Mouse (Mus musculus) heart, postnatal 25 days (tissue): ENCODE data around the gene Mip. TPM values are rescaled to one million over a fixed set of nuclear protein-coding genes. Genes with fewer than 3 reads are reported as not detected.
A peak's percentile ranks its signal among the peaks of the same experiment; 100 is the strongest.
"Not testable (repeated sequence)": the region's sequence is repeated elsewhere in the genome, so short reads cannot be mapped to it uniquely, and the experiment has no call there.

Source experiments
- DNase-seq: peaks from one replicate; pipeline ENCODE4 v3.0.0; 2022; ENCODE audit warnings: low spot score
- intact Hi-C: fragments of 180-260 bp; cut with DNase I; formaldehyde crosslinking; loops from one replicate; pipeline ENCODE4 v1.15.1; 2025
- total RNA-seq, 2 experiments: library from RNA; stranded (reverse); gene quantifications; 2 replicates each; pipeline ENCODE4 v1.2.3; 2021

Mip gene
- not detected for total RNA-seq

- no peak for DNase-seq
- intact Hi-C loops = no loop called here
These were observed at the start of gene Mip for GRCm38 (mm10) chr10:128225538-128225937. Mip (plus strand) TSS chr10:128225838.

GRCm38 (mm10) chr10:128175996-128176755 is 49.5 kb upstream of the Mip start:
- peak; percentile 30 for DNase-seq
- intact Hi-C loops = loop anchor here (2.0 kb wide), 1 partner anchor 79 kb away; no protein-coding TSS in a partner anchor

- DNase-seq = no peak
- intact Hi-C loops = loop anchor here (2.0 kb wide), 1 partner anchor 81 kb away; no protein-coding TSS in a partner anchor
These were observed 48.3 kb upstream of the Mip start for GRCm38 (mm10) chr10:128177316-128177715.

- intact Hi-C loops = no loop called here
- DNase-seq = peak; percentile 47
These were observed 45.6 kb upstream of the Mip start, which contains the start of gene Rbms2 for GRCm38 (mm10) chr10:128179989-128180388. Rbms2 (minus strand) TSS chr10:128180297.

DNA sequence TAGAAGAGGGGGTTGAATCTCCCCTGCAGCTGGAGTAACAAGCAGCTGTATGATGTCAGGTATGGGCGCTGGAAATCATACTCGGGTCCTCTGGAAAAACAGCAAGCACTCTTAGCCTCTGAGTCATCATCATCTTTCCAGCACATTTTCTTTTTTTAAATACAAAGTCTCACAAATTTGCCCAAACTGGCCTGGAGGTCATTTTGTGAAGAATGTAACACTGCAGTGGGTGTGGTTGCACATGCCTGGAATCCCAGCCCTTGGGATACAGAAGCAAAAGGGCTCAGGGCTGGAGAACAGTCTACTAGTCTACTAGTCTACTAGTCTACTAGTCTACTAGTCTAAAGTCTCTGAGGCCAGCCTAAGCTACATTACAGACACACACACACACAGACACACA is 41.3 kb upstream of the Mip start:
- intact Hi-C loops = no loop called here
- no peak for DNase-seq

DNA sequence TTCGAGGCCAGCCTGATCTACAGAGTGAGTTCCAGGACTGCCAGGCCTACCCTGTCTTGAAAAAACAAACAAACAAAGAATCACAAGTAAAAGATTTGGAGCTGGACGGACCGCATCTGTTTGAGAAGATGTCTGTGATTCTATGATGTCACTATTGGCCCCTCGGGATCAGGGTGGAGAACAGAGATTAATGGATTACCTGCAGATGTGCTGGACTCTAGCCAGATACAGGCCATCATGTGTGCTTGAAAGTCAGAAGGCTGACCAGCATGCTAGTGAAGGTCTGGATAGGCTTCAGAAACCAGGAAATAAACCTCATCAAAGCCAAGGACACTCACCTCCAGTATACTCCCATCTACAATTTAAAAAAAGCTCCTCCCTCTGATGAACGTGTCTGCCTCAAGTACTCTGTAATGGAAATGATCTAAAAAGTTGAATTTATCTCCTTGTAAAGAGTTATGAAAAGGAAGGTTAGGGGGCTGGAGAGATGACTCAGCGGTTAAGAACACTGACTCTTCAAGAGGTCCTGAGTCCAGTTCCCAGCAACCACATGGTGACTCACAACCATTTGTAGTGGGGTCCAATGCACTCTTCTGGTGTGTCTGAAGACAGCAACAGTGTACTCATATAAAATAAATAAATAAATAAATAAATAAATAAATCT is 40.2 kb upstream of the Mip start:
- no peak for DNase-seq
- intact Hi-C loops = loop anchor here (5.0 kb wide), 1 partner anchor 228 kb away; no protein-coding TSS in a partner anchor

- intact Hi-C loops = loop anchor here (2.0 to 5.0 kb wide), 2 partner anchors 37 to 229 kb away; no protein-coding TSS in a partner anchor
- DNase-seq = peak; percentile 29
These were observed 39.7 kb upstream of the Mip start for GRCm38 (mm10) chr10:128185959-128186358.

GRCm38 (mm10) chr10:128187181-128187605 is 38.4 kb upstream of the Mip start:
- intact Hi-C loops = loop anchor here (2.0 to 5.0 kb wide), 2 partner anchors 38 to 230 kb away; no protein-coding TSS in a partner anchor
- no peak for DNase-seq

DNA sequence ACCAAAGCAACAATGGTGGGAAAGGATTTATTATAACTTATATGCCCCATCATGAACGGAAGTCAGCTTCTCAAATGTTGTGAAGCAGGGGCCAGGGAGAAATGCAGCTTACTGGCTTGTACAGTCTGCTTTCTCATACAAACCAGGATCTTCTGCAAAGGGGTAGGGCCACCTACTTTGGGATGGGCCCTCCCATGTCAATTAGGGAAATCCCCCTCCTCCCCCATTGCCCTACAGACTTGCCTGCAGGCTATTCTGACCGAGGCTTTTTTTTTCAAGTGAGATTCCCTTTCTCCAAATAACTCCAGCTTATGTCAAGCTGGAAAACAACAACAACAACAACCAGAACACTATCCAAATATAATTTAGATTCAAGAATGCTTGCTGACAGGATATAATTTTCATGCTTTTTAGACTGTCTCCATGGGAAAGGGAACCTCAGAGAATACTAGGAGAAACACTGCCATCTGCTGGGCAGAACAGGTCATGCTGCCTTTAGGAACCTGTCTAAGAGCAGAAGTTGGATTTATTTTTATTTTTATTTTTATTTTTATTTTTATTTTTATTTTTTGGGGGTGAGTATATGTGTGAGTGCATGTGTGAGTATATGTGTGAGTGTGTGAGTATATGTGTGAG is 37.3 kb upstream of the Mip start:
- DNase-seq = no peak
- intact Hi-C loops = loop anchor here (1.0 to 5.0 kb wide), 3 partner anchors 48 to 231 kb away; partner anchors contain the start of gene Baz2a

DNA sequence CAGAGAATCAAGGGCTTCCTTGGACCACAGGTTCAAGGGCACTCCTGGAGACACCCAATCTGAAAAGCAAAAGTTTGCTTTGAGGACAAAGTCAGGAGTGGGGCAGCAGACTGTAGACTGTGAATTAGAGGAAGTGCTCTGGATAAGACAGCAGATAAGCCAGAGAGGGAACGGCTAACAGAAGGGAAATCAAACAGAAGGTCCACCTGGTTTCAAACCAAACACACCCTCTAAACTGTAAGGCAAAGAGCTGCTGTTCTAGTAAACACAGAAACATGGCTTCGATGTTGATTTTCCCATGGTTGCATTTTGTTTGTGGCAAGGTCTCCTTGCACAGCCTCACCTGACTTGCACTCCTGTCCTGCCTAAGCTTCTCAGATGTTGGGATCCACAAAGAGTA is 34.2 kb upstream of the Mip start:
- intact Hi-C loops = no loop called here
- DNase-seq = no peak

DNA sequence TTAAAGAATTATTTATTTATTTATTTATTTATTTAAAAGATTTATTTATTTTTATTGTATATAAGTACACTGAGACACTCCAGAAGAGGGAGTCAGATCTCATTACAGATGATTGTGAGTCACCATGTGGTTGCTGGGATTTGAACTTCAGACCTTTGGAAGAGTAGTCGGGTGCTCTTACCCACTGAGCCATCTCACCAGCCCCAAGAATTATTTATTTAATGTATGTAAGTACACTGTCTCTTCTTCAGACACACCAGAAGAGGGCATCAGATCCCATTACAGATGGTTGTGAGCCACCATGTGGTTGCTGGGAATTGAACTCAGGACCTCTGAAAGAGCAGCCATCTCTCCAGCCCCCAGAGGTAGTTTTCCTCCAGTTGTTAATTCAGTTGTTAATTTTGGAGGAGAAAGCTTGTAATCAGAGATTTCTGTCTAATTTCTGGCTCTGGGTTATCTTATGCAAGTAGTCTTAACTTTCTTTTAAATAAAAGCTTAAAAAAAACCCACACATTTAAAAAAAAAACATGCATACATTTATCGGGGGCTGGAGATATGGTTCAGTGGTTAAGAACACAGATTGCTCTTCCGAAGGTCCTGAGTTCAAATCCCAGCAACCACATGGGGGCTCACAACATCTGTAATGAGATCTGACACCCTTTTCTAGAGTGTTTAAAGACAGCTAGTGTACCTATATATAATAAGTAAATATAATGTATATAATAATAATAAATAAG is 33.4 kb upstream of the Mip start:
- intact Hi-C loops, DNase-seq: not testable (repeated sequence)

DNA sequence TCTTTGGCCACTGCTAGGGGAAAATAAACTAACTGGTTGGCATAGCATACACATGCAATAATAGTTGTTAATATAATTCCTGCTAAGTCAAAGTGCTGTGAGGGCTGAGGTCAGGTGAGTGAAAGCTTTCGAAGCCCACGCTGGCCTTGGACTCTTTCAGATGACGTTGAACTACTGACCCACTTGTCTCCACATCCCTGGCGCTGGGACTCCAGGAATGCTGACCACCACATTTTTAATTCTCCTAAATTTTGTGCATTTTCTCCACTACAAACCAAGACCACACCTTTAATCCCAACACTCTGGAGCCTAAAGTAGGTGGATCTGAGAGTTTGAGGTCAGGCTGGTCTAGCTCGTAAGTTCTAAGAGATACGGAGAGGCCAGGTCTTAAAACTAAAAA is 32.5 kb upstream of the Mip start:
- intact Hi-C loops = no loop called here
- DNase-seq = no peak

GRCm38 (mm10) chr10:128194024-128194550 is 31.6 kb upstream of the Mip start, which contains the start of gene Gls2:
Gls2 (plus strand) TSS chr10:128194457.
- peak; percentile 95 for DNase-seq
- intact Hi-C loops = no loop called here

DNA sequence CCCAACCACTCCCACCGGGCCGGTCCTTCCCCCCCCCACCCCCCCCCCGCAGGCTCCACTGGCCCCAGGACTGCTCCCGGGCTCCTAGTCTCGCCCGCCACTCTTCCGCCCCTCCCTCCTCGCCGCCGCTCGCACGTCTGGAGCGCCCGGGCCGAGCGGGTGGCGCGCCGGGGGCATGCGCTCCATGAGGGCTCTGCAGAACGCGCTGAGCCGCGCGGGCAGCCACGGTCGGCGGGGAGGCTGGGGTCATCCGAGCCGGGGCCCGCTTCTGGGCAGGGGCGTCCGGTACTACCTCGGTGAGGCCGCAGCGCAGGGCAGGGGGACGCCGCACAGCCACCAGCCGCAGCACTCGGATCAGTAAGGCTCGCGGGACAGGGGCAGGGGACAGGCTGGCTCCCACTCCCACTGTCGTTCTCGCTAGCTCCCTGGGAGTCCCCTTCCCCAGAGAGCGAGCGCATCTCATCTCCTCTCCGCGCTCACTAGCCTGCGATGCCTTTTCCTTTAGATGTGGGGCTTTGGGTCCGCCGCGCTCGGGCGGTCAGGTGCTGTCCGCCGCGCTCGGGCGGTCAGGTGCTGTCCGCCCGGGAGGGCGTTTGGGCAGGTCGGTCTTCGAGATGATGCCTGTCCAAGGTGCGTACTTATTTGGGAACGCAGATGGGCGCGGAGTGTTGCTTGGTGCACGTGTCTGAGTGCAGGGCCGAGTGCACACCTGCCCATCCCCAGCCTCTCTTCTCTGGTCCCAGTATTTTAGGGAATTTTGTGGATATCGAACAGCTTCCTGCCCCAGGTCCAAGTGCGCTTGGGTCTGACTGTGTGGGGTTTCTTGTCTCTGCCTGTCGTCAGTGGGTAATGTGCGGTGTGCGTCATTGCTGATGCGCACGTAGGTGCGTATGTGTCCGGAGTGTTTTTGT is 30.8 kb upstream of the Mip start:
- intact Hi-C loops = no loop called here
- DNase-seq = no peak

- intact Hi-C loops = no loop called here
- DNase-seq = no peak
These were observed 23.8 kb upstream of the Mip start for GRCm38 (mm10) chr10:128201856-128202255.

DNA sequence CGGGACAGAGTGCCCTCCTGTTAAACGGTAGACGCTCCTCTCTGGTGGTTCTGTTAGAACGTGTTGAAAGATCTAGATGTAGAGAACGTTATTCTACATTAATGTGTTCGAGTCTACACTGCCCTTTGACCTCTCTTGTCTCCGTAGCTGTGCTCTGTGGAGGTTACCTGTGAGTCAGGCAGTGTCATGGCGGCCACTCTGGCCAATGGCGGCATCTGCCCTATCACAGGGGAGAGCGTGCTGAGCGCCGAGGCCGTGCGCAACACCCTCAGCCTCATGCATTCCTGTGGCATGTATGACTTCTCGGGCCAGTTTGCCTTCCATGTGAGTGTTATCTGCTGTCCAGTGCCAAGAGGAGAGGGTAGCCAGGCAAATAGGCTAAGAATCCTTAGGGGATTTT is 20.7 kb upstream of the Mip start:
- DNase-seq = no peak
- intact Hi-C loops = no loop called here

DNA sequence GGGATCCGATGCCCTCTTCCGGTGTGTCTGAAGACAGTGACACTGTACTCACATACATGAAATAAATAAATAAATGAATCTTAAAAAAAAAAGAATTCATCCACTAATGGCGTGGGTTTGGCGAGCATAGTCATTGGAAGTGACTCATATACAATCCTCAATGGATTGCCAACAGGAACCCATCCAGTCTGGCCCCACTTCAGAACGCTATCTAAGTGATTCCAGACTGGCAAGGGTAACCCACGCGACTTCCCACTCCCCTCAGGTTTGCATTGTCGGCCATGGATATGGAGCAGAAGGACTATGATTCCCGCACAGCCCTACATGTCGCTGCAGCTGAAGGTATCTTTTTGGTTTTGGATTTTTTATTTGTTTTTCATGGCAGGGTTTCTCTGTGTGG is 17.3 kb upstream of the Mip start:
- no peak for DNase-seq
- intact Hi-C loops = no loop called here

- no peak for DNase-seq
- intact Hi-C loops = no loop called here
These were observed 16.2 kb upstream of the Mip start for GRCm38 (mm10) chr10:128209311-128210009.
